Mouse (Mus musculus) liver, embryonic 15.5 days (tissue): ENCODE results near the gene Spink4. TPM values are rescaled to one million over a fixed set of nuclear protein-coding genes. Genes with fewer than 3 reads are reported as not detected.
"Not testable (repeated sequence)": the region's sequence is repeated elsewhere in the genome, so short reads cannot be mapped to it uniquely, and the experiment has no call there.

ENCODE experiments used
- ATAC-seq: fragments of 200-750 bp; cut with Nextera tagmentation; 2 replicates; pipeline ENCODE4 v1.8.0; 2017; ENCODE audit warnings: moderate number of reproducible peaks, mild to moderate bottlenecking, moderate library complexity; ENCODE audit not compliant: insufficient read depth
- H3K27ac ChIP-seq: fragments of 300-500 bp; sonication (generic); replicated peaks from 2 replicates; pipeline ENCODE4 v1.5.1; 2015; ENCODE audit warnings: mild to moderate bottlenecking, inconsistent platforms
- H3K27me3 ChIP-seq: fragments of 300-500 bp; sonication (generic); 2 replicates; pipeline ENCODE4 v1.6.1; 2015; ENCODE audit warnings: mild to moderate bottlenecking, inconsistent platforms
- H3K36me3 ChIP-seq: fragments of 300-500 bp; sonication (generic); replicated peaks from 2 replicates; pipeline ENCODE4 v1.6.1; 2015; ENCODE audit warnings: moderate library complexity, mild to moderate bottlenecking, inconsistent platforms
- H3K4me1 ChIP-seq: fragments of 300-500 bp; sonication (generic); replicated peaks from 2 replicates; pipeline ENCODE4 v1.6.1; 2015; ENCODE audit warnings: inconsistent platforms
- H3K4me2 ChIP-seq: fragments of 300-500 bp; sonication (generic); 2 replicates; pipeline ENCODE4 v1.6.1; 2015; ENCODE audit warnings: moderate library complexity, mild to moderate bottlenecking, inconsistent platforms
- H3K4me3 ChIP-seq: fragments of 300-500 bp; sonication (generic); replicated peaks from 2 replicates; pipeline ENCODE4 v1.5.1; 2015; ENCODE audit warnings: mild to moderate bottlenecking, inconsistent platforms
- H3K9ac ChIP-seq: fragments of 300-500 bp; sonication (generic); 2 replicates; pipeline ENCODE4 v1.6.1; 2015; ENCODE audit warnings: moderate library complexity, mild to moderate bottlenecking, inconsistent platforms
- H3K9me3 ChIP-seq: fragments of 300-500 bp; sonication (generic); replicated peaks from 2 replicates; pipeline ENCODE4 v1.6.1; 2016; ENCODE audit warnings: inconsistent platforms
- WGBS: fragments of 180-500 bp; shearing (Covaris S2); methylation state at CpG from one replicate; pipeline ENCODE4 v1.1.7; 2015; ENCODE audit warnings: mixed read lengths; ENCODE audit not compliant: insufficient replicate concordance; 5-methylcytosine and 5-hydroxymethylcytosine counted together
- polyA plus RNA-seq: library from polyadenylated mRNA; unstranded; fragments of >200 nt; fragmentation: Nextera tagmentation; extraction: Ambion mirVana; gene quantifications from 2 replicates; pipeline ENCODE4 v1.2.1, GENCODE M21; 2015

The Spink4 gene
- polyA plus RNA-seq, 1 experiment from 2014 or later = 0.96 TPM

- Histone ChIP-seq H3K36me3 (peaks cover 69% of the 10 kb centered on the region), H3K4me1 (peaks cover 14% of the 10 kb centered on the region), H3K27ac (0 out of 2 replicates have a peak overlapping the region, but pooled peaks have one; percentile 45), H3K4me2 (peak overlapping the region; percentile 25)
- H3K9me3 ChIP-seq, H3K27me3 ChIP-seq, H3K9ac ChIP-seq, H3K4me3 ChIP-seq: not testable (repeated sequence)
- WGBS = 57% methylated on average over 3 of the region's 3 CpGs
- peak; percentile 69 for ATAC-seq
Observed at GRCm38 (mm10) chr4:40934369-40934768, 14.5 kb downstream of the Spink4 start.

- Histone ChIP-seq H3K27ac (no peak overlapping the region), H3K36me3 (peaks cover 88% of the 10 kb centered on the region)
Observed at GRCm38 (mm10) chr4:40936175-40936839, 16.5 kb downstream of the Spink4 start.

GRCm38 (mm10) chr4:40938793-40939192 is 18.9 kb downstream of the Spink4 start:
- Histone ChIP-seq H3K36me3 (peaks cover 95% of the 10 kb centered on the region), H3K4me2 (no peak overlapping the region), H3K4me1 (peaks cover 32% of the 10 kb centered on the region), H3K27ac (no peak overlapping the region), H3K4me3 (no peak overlapping the region), H3K9me3 (no peaks in the 10 kb centered on the region), H3K27me3 (no peaks in the 10 kb centered on the region), H3K9ac (no peak overlapping the region)
- 88% methylated on average over 5 of the region's 5 CpGs for WGBS
- no peak for ATAC-seq

More at GRCm38 (mm10) chr4:40936175-40936839, 16.5 kb downstream of the Spink4 start:
- Histone ChIP-seq H3K4me3 (no peak overlapping the region), H3K9me3 (no peaks in the 10 kb centered on the region), H3K4me1 (peaks cover 14% of the 10 kb centered on the region), H3K4me2 (no peak overlapping the region), H3K27me3 (no peaks in the 10 kb centered on the region), H3K9ac (no peak overlapping the region)
- ATAC-seq = no peak
- 78% methylated on average over 9 of the region's 9 CpGs for WGBS

GRCm38 (mm10) chr4:40943651-40944050 is 23.8 kb downstream of the Spink4 start:
- no peaks in the 10 kb centered on the region for H3K27me3 ChIP-seq
- no peak overlapping the region for H3K4me3 ChIP-seq
- peaks cover 48% of the 10 kb centered on the region for H3K4me1 ChIP-seq
- H3K36me3 ChIP-seq = peaks cover 73% of the 10 kb centered on the region
- H3K27ac ChIP-seq = 0 out of 2 replicates have a peak overlapping the region, but pooled peaks have one; percentile 19
- H3K9ac ChIP-seq = no peak overlapping the region
- 84% methylated on average over 5 of the region's 5 CpGs for WGBS
- no peaks in the 10 kb centered on the region for H3K9me3 ChIP-seq
- ATAC-seq = no peak
- no peak overlapping the region for H3K4me2 ChIP-seq

- Histone ChIP-seq H3K36me3 (peaks cover 57% of the 10 kb centered on the region), H3K9me3 (no peaks in the 10 kb centered on the region), H3K4me2 (peak overlapping the region; percentile 81), H3K4me1 (peaks cover 56% of the 10 kb centered on the region), H3K4me3 (peak overlapping the region; percentile 90), H3K9ac (peak overlapping the region; percentile 96), H3K27me3 (no peaks in the 10 kb centered on the region), H3K27ac (peak overlapping the region; percentile 92)
- 39% methylated on average over 7 of the region's 7 CpGs for WGBS
- no peak for ATAC-seq
Observed at GRCm38 (mm10) chr4:40946516-40947121, 26.8 kb downstream of the Spink4 start.

GRCm38 (mm10) chr4:40947565-40948159 is 27.8 kb downstream of the Spink4 start:
- Histone ChIP-seq H3K4me2 (peak overlapping the region; percentile 81), H3K4me1 (peaks cover 45% of the 10 kb centered on the region), H3K4me3 (peak overlapping the region; percentile 90), H3K36me3 (peaks cover 53% of the 10 kb centered on the region), H3K27me3 (no peaks in the 10 kb centered on the region), H3K9ac (peak overlapping the region; percentile 96), H3K9me3 (no peaks in the 10 kb centered on the region), H3K27ac (peak overlapping the region; percentile 92)
- WGBS = under 1% methylated on average over 40 of the region's 40 CpGs
- ATAC-seq = peak; percentile 49

GRCm38 (mm10) chr4:40948160-40948708 is 28.4 kb downstream of the Spink4 start, which contains the start of the genes Bag1 and Chmp5:
Gene Bag1, minus strand, starts transcription at chr4:40948294.
Gene Chmp5, plus strand, starts transcription at chr4:40948407.
- WGBS = under 1% methylated on average over 50 of the region's 50 CpGs
- Histone ChIP-seq H3K9me3 (no peaks in the 10 kb centered on the region), H3K27ac (peak within 1 kb of the TSS; percentile 92), H3K36me3 (peaks cover 53% of the 10 kb centered on the region), H3K4me3 (peak within 1 kb of the TSS; percentile 90), H3K27me3 (no peaks in the 10 kb centered on the region), H3K4me1 (peaks cover 44% of the 10 kb centered on the region), H3K9ac (peak within 1 kb of the TSS; percentile 96), H3K4me2 (peak within 1 kb of the TSS; percentile 84)
- ATAC-seq = peak; percentile 95

- 64% methylated on average over 1 of the region's 1 CpGs for WGBS
- peaks cover 68% of the 10 kb centered on the region for H3K36me3 ChIP-seq
- H3K27ac ChIP-seq = no peak overlapping the region
- no peaks in the 10 kb centered on the region for H3K9me3 ChIP-seq
- H3K4me3 ChIP-seq = no peak overlapping the region
- no peak for ATAC-seq
- no peak overlapping the region for H3K4me2 ChIP-seq
- H3K4me1 ChIP-seq = peaks cover 14% of the 10 kb centered on the region
- H3K9ac ChIP-seq = no peak overlapping the region
- H3K27me3 ChIP-seq = no peaks in the 10 kb centered on the region
Observed at GRCm38 (mm10) chr4:40953521-40953920, 33.7 kb downstream of the Spink4 start.

- no peak overlapping the region for H3K27ac ChIP-seq
- ATAC-seq = no peak
- no peak overlapping the region for H3K9ac ChIP-seq
- no peaks in the 10 kb centered on the region for H3K27me3 ChIP-seq
- H3K4me1 ChIP-seq = peaks cover 4% of the 10 kb centered on the region; the same call in 1 of the 2 replicates
- 30% methylated on average over 6 of the region's 6 CpGs for WGBS
- no peak overlapping the region for H3K4me2 ChIP-seq
- H3K4me3 ChIP-seq = no peak overlapping the region
- H3K36me3 ChIP-seq = peaks cover 84% of the 10 kb centered on the region
- H3K9me3 ChIP-seq = no peaks in the 10 kb centered on the region
Observed at GRCm38 (mm10) chr4:40955942-40956341, 36.1 kb downstream of the Spink4 start.

GRCm38 (mm10) chr4:40963536-40963935 is 43.7 kb downstream of the Spink4 start:
- Histone ChIP-seq H3K9ac (no peak overlapping the region), H3K4me1 (no peaks in the 10 kb centered on the region), H3K4me2 (no peak overlapping the region), H3K9me3 (no peaks in the 10 kb centered on the region), H3K36me3 (peaks cover 80% of the 10 kb centered on the region), H3K4me3 (no peak overlapping the region), H3K27ac (no peak overlapping the region), H3K27me3 (no peaks in the 10 kb centered on the region)
- WGBS = 70% methylated on average over 3 of the region's 3 CpGs
- ATAC-seq = no peak

GRCm38 (mm10) chr4:40969161-40969560 is 49.3 kb downstream of the Spink4 start:
- Histone ChIP-seq H3K27me3 (no peaks in the 10 kb centered on the region), H3K4me2 (peak overlapping the region; percentile 91; the same call in 1 of the 2 replicates), H3K9me3 (no peaks in the 10 kb centered on the region), H3K36me3 (peaks cover 36% of the 10 kb centered on the region), H3K9ac (no peak overlapping the region), H3K27ac (no peak overlapping the region; the same call in 1 of the 2 replicates), H3K4me1 (peaks cover 40% of the 10 kb centered on the region), H3K4me3 (no peak overlapping the region)
- WGBS = 64% methylated on average over 4 of the region's 4 CpGs
- no peak for ATAC-seq
